Mouse (Mus musculus) spleen, postnatal 14 days (tissue): Measurements from ENCODE around the gene Zfp592.

Source experiments
- DNase-seq, 2 experiments: peaks; one replicate each; pipeline ENCODE4 v3.0.0; 2021 to 2022; ENCODE audit warnings: low spot score in 2 of 2

Gene Zfp592

DNA sequence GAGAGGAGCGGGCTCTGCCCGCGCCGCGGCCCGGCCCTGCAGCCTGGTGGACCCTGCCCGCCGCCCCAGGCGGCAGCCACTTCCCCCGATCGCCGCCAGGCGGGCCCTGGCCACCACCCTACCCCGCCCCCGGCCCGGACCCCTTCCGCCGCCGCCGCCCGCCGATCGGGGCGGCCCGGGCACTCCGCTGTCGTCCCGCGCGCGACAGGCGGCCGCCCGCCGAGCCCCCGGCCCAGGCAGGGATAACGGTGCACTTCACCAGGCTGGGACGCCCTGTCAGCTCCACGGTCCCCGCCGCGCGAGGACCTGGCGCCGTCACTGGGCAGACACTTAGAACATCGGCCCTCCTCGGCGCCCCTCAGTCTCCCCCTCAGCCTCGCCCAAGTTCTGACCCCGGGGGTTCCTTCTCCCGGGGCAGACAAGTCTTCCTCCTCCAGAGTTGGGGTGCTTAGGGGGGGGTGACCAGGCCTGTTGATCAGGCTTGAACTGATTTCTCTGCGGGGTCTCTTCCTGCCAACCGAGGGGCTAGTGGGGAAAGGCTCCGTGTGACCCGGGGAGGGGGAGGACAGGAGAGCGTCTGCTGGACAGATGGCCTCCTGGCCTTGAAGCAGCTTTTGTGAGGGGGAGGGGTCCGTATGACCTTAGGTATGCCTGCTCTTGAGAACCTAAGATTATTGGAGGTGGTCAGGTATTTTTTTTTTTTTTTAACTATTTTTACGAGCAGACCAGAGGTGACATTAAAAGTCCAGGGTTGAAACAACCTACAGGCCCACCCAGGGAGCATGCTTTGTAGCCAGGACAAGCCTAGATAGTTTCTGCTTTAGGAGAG, 567 bp downstream of the Zfp592 start:
- DNase-seq: peak in 1 of 2 experiments; percentile 65

DNA sequence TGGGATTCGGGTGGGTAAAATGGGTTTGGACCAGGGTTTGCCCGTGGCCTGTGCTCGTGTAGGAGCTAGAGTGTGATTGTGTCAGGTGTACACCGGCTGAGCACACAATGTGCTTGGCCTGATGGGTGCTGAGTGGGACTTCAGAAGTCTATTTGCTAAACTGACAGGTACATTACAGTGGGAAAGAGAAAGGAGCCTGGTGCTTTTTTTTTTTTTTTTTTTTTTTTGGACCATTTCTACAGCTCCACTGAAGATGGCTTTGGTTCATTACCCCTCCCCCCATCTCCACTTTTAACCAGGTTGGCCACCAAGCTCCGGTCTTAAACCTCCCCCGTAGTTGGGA, 1.2 kb downstream of the Zfp592 start:
- DNase-seq: no peak

DNA sequence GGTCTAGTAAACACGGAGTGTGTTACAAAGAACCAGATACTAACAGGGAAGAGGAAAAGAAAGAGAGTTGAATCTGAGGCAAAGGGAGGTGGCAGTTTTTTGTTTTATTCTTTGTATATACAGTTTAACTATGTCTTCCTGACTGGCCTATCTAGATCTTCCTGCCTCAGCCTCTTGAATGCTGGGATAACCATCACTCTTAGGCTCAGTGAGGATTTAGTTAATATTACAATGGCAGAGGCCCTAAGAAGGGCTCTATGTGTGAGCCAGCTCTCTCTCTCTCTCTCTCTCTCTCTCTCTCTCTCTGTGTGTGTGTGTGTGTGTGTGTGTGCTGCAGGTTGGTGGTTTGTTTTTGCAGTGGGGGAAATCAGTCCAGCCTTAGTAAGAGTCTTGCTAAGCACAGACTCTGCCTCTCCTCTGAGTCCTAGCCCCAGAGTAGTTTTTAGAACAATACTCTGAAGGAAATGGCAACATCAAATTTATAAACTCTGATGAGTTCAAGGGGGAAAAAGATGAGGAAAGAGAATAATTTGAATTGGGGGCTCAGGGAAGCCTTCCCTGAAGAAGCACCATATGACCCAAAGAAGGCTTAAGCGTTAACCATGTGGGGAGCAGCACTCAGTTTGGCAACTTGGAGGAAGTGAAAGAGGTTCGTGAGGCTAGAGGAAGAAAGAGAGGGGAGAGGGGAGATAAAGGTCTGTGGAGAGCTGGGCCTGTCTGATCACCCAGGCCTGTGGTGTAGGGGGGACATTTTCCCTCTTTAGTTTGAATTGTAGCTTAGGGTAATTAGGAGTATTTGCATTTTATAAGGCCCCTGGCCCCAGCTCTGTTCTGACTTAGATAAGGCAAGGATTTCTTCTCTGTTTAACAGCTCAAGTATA, 2.0 kb downstream of the Zfp592 start:
- DNase-seq: no peak

- DNase-seq: no peak
Measured at GRCm38 (mm10) chr7:80997776-80998175, 4.3 kb downstream of the Zfp592 start.

GRCm38 (mm10) chr7:80999536-80999935, 6.1 kb downstream of the Zfp592 start:
- DNase-seq: no peak

DNA sequence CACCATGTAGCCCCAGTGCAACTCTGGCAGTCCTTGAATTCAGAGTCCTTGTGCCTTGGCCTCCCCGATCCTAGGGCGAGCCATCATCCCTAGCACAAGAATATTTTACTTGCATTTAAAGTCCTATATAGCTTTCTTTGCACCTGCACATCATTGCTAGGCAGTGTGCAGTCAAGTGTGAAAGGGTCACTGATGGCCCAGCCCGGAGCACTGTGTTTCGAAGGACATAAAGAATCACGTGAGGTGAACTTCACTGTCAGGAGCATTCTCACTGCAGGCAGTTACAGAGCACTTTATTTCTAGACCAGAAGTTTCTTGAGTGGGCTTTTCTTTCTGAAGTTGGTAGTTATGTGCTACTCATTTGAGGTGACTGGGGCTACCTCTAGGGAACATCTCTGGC, 8.4 kb downstream of the Zfp592 start:
- DNase-seq: no peak

DNA sequence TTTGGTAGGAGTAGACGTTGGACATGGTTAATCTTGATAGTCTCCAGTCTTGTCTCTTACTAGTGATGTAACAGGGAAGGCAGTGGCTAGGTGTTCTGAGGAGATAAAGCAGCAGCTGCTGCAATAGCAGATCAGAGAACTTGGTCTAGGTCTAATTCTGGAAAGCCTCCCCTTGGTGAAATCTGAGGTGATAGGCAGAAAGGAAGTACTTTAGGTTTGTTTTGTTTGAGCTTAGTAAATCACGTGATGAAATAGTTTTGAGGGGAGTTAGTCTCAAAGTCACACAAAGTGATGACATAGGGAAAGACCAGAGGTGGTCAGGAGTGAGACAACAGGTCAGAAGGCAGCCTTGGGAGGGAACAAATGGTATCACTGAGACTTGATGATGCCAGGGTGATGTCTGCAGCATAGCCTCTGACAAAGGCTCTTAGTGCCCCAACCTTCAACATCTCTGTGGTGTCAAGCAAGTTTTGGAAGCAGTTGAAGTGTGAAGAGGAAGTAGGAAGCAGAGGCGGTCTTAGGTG, 11.1 kb downstream of the Zfp592 start:
- DNase-seq: no peak

DNA sequence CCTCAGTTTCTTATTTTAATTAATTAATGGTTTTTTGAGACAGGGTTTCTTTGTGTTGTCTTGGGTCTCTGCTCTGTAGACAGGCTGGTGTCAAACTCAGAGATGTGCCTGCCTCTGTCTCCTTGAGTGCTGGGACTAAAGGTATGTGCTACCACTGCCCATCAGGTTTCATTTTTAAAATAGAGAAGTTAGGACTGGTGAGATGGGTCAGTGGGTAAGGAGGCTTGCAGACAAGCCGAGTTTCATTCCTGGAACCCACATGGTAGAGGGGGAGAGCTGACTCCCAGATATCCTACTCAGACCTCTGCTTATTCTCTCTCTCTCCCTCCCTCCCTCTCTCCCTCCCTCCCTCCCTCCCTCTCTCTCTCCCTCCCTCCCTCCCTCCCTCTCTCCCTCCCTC, 12.5 kb downstream of the Zfp592 start:
- no peak for DNase-seq

DNA sequence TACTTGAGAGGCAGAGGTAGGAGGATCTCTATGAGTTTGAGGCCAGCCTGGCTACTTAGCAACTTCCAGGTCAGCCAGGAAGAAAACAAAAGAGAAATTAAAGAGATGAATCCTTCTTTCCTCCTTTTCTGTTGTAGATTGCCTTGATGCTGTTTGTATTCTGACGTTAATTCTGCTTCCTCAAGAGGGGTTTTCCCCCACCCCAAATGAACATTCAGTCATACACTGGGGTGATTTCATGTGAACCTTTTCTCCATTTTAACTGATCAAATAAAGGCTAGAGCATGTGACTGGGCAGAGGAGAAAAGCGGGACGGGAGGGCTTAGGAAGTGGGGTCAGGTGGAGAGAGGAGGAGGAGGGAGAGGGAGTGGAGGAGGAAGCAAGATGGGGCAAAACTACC, 14.8 kb downstream of the Zfp592 start:
- DNase-seq: no peak

GRCm38 (mm10) chr7:81011576-81011975, 18.1 kb downstream of the Zfp592 start:
- no peak for DNase-seq

DNA sequence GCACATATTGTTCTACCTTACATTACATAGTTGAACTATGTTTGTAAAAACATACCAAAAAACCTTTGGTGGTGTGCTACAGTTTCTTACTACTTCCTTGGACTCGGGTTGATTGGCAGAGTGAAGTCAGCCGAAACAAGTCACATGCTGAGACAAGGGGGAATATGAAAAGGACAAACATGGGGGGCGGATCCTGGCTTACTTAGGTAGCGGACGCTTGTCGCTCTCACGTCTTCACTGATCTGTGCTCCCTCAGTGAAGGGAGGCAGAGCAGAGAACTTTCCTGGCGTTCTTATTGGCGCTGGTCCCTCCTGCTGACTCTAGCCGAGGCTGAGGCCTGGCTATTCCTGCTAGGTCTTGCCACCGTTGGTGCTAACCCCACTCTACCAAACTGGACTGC, 26.8 kb downstream of the Zfp592 start:
- no peak for DNase-seq

- DNase-seq: no peak
Measured at GRCm38 (mm10) chr7:81022731-81023130, 29.2 kb downstream of the Zfp592 start.

DNA sequence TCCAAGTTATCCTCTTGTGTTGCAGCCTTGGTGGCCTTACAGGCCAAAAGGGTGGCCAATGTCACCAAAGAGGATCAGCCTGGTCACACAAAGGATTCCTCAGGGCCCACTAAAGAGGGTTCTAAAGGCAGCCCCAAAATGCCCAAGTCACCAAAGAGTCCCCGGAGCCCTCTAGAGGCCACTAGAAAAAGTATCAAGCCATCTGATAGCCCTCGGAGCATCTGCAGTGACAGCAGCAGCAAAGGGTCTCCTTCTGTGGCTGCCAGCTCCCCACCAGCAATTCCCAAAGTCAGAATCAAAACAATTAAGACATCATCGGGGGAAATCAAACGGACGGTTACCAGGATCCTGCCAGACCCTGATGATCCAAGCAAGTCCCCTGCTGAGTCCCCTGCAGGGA, 30.6 kb downstream of the Zfp592 start:
- DNase-seq: no peak

DNA sequence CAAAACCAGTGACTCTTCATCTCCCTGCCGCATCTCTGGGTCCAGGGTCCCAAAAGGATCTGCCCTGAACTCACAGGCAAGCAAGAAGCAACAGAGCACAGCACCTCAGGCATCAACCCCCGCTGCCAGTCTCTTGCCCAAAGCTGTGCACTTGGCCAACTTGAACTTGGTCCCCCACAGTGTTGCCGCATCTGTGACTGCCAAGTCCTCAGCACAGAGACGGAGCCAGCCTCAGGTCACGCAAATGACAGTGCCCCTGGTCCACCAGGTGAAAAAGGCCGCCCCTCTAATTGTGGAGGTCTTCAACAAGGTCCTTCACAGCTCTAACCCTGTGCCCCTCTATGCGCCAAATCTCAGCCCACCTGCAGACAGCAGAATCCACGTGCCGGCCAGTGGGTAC, 31.2 kb downstream of the Zfp592 start:
- no peak for DNase-seq

- DNase-seq: no peak
Measured at GRCm38 (mm10) chr7:81025751-81026150, 32.3 kb downstream of the Zfp592 start.

DNA sequence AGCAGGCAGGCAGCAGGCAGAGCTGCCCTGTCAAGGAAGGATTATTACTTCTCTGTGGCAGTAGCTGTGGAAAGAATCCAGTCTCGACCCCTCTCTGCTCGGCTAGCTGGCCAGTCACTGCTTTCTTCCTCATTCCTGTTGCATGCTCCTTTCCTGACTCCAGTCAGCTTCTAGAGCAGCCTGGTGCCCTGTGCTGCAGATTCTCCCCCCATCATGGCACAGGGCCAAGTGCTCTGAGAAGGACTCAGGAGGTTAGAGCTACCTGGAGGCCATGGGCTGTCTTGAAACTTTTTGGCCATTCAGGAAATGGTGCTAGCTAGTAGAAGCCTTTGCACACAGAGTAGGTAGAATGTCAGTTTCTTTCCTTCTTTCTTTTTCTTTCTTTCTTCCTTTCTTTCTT, 46.2 kb downstream of the Zfp592 start:
- DNase-seq: no peak

DNA sequence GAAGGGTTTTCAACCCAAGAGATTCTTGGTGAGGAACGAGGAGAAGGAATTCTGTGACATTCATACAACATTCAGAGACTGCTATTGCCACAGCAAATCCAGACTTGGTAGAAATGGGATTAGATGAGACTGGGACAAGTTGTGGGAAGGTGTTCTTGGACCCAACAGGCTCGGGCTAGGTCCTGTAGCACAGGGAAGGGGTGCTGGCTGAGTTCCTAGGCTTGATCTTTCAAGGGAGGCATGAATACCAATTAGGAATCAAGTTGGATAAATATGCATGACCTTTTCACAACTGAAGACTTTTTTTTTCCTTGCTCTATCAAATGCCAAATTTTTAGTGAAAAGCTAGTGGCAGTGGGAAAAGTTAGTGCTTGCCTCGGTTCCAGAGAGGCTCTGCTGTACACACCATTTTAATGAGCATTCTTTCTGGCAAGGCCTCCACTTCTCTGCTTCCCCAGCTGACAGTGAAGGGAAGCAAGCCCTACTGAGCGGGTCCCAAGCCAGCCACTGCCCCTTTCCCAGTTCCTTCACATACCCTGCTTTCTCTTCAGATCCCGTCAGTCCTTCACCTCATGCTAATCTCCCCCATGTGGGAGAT, 49.6 kb downstream of the Zfp592 start:
- DNase-seq: no peak

DNA sequence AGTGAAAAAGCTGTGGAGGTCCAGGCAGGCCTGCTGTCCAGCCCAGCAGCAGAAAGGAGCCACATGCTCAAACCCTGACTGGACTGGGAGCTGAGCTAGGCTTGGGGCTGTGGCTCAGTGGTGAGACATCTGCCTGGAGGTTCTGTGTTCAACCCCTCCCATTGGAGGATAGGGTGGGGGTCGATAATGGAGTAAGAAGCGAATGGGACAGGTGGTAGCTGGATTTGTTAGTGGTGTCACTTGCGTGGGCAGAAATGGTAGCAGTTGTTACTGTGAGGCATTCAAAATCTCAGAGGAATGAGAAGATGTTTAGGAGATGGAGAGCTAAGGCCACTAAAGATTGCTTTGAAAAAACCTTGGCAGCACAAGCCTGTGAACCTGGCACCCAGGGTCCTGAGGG, 54.4 kb downstream of the Zfp592 start:
- DNase-seq: no peak

DNA sequence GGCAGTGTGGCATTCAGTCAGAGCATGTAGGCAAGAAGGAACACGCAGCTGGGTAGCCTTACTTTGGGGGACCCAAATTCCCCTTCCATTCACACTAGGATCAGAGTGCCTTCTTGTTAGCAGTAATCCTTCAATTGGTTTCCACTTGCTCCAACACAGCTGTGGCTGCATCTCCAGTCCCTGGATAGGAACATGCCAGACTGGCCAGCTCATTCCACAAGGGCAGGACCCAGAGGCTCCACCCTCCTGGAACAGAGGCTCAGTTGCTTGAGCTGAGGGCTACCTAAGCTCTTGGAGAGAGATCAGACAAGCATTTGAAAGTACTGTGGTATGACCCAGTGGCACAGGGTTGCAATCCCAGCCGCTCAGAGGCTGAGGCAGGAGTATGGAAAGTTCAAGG, 55.0 kb downstream of the Zfp592 start:
- no peak for DNase-seq

- no peak for DNase-seq
Measured at GRCm38 (mm10) chr7:81049966-81050365, 56.5 kb downstream of the Zfp592 start.

DNA sequence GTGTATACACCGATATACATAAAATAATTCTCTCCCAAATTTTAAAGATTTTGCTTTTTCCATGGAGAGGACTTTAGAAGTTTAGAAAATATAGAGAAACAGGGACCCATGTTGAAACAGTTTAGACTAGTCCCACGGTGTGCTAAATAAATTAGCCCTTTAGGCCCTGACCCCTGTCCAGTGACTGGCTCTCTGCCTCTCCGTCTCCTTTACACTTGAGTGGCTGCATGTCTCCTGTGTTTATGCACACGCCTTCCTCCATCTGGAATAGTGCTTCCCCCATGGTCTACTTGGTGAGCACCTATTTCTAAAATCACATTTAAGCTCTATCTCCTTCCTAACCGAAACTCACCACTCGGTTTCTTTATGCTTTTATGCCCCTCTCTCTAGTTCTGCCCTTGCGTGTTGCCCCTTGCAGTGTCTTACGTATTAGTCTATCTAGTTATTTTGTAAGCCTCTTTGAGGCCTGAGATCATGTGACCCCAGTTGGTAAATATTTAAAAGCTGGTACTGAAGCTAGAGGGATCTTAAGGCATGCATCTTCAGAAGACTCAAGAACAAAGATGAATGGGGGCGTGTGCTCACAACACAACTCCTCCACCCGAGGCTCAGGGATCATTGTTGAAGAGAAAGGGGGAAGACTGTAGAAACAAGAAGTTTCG, 62.4 kb downstream of the Zfp592 start:
- DNase-seq: no peak

DNA sequence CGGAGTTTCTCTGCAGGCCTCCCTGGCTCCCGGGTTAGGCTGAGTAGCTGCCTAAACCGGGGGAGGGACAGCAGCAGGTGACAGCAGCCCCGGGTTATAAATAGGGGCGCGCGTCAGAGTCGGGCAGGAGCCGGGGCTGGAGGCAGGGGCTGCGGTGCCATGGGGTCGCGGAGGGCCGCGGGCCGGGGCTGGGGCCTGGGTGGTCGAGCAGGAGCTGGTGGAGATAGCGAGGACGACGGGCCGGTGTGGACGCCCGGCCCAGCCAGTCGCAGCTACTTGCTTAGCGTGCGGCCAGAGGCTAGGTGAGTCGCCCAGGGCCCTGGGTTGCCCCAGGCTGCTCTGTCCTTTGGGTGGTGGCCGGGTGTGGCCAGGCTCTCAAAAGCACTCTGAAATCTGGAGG, 64.0 kb downstream of the Zfp592 start, which contains the start of gene Alpk3:
Gene Alpk3 (plus strand): TSS at position 130 of the 400 bp plus-strand sequence.
- no peak for DNase-seq
